Mouse (Mus musculus) MEL (cell line): ENCODE measurements around the gene Retreg1. TPM values are rescaled to one million over a fixed set of nuclear protein-coding genes. Genes with fewer than 3 reads are reported as not detected.

Experiments
- DNase-seq: peaks from one replicate; pipeline ENCODE4 v3.0.0; 2011; ENCODE audit warnings: low read depth, low spot score
- H3K27ac ChIP-seq: 2 replicates; pipeline ENCODE4 v1.5.1; 2012; ENCODE audit warnings: low read depth, mild to moderate bottlenecking, control low read depth, low read length, moderate library complexity; ENCODE audit not compliant: control insufficient read depth
- H3K27me3 ChIP-seq, 2 experiments: fragments of 150-350 bp in 1 of 2; sonication (generic) in 1 of 2; 2 replicates each; pipeline ENCODE4 v1.6.1; 2012; ENCODE audit warnings: low read length in 2 of 2, mild to moderate bottlenecking in 2 of 2, improper control_type of control experiment in 1 of 2, moderate library complexity in 1 of 2; ENCODE audit not compliant: insufficient read depth in 2 of 2, control insufficient read depth in 1 of 2
- H3K36me3 ChIP-seq, 2 experiments: 2 replicates each; pipeline ENCODE4 v1.6.1; 2012 to 2014; ENCODE audit warnings: low read length in 2 of 2, improper control_type of control experiment in 1 of 2, inconsistent platforms in 1 of 2, mild to moderate bottlenecking in 1 of 2; ENCODE audit not compliant: insufficient read depth in 2 of 2, control insufficient read depth in 1 of 2
- H3K4me1 ChIP-seq, 2 experiments: fragments of 150-350 bp in 1 of 2; sonication (generic) in 1 of 2; 2 replicates each; pipeline ENCODE4 v1.6.1; 2012; ENCODE audit warnings: low read length in 2 of 2, improper control_type of control experiment in 1 of 2, mild to moderate bottlenecking in 1 of 2; ENCODE audit not compliant: insufficient read depth in 2 of 2, control insufficient read depth in 1 of 2
- H3K4me3 ChIP-seq, 2 experiments: fragments of 150-350 bp in 1 of 2; sonication (generic) in 1 of 2; 2 replicates each; pipeline ENCODE4 v1.5.1; 2012; ENCODE audit warnings: low read depth in 2 of 2, low read length in 2 of 2, mild to moderate bottlenecking in 2 of 2, moderate library complexity in 2 of 2, control low read depth in 1 of 2, improper control_type of control experiment in 1 of 2; ENCODE audit not compliant: control insufficient read depth in 1 of 2, insufficient read depth in 1 of 2
- H3K79me2 ChIP-seq: 2 replicates; pipeline ENCODE4 v1.6.1; 2012; ENCODE audit warnings: mild to moderate bottlenecking, low read length, moderate library complexity; ENCODE audit not compliant: control insufficient read depth, poor library complexity, insufficient read depth
- H3K9ac ChIP-seq: 2 replicates; pipeline ENCODE4 v1.6.1; 2012; ENCODE audit warnings: low read depth, mild to moderate bottlenecking, control low read depth, low read length, moderate library complexity; ENCODE audit not compliant: control insufficient read depth, poor library complexity, severe bottlenecking
- H3K9me3 ChIP-seq: fragments of 150-350 bp; sonication (generic); replicated peaks from 2 replicates; pipeline ENCODE4 v1.6.1; 2012; ENCODE audit warnings: mild to moderate bottlenecking, low read length, improper control_type of control experiment, moderate library complexity; ENCODE audit not compliant: insufficient read depth
- CHD2 ChIP-seq: IDR thresholded peaks from 2 replicates; pipeline ENCODE4 v1.6.1; 2011; ENCODE audit warnings: low read length, improper control_type of control experiment
- CTCF ChIP-seq, 3 experiments: IDR thresholded peaks in 2 of 3; conservative IDR thresholded peaks in 1 of 3; 2 replicates each; pipeline ENCODE4 v1.5.1; 2011 to 2012; ENCODE audit warnings: low read length in 3 of 3, low read depth in 2 of 3, mild to moderate bottlenecking in 2 of 3, improper control_type of control experiment in 1 of 3, inconsistent platforms in 1 of 3, mixed read lengths in 1 of 3, moderate library complexity in 1 of 3; ENCODE audit not compliant: control insufficient read depth in 1 of 3, insufficient read depth in 1 of 3, poor library complexity in 1 of 3, severe bottlenecking in 1 of 3
- E2F4 ChIP-seq: IDR thresholded peaks from 2 replicates; pipeline ENCODE4 v1.6.1; 2011; ENCODE audit warnings: low read depth, low read length, improper control_type of control experiment, borderline replicate concordance
- ELF1 ChIP-seq: IDR thresholded peaks from 2 replicates; pipeline ENCODE4 v1.6.1; 2014; ENCODE audit warnings: low read depth, mild to moderate bottlenecking, inconsistent platforms, low read length, improper control_type of control experiment, moderate library complexity
- EP300 ChIP-seq, 2 experiments: IDR thresholded peaks; 2 replicates each; pipeline ENCODE4 v1.6.1; 2011; ENCODE audit warnings: improper control_type of control experiment in 2 of 2, low read length in 2 of 2, low read depth in 1 of 2, mild to moderate bottlenecking in 1 of 2
- ETS1 ChIP-seq: IDR thresholded peaks from 2 replicates; pipeline ENCODE4 v1.6.1; 2012; ENCODE audit warnings: low read depth, mild to moderate bottlenecking, inconsistent platforms, low read length, improper control_type of control experiment, moderate library complexity
- HCFC1 ChIP-seq: IDR thresholded peaks from 2 replicates; pipeline ENCODE4 v1.6.1; 2012; ENCODE audit warnings: low read depth, mild to moderate bottlenecking, inconsistent platforms, low read length, improper control_type of control experiment, moderate library complexity
- JUND ChIP-seq: IDR thresholded peaks from 2 replicates; pipeline ENCODE4 v1.6.1; 2011; ENCODE audit warnings: low read depth, mild to moderate bottlenecking, improper control_type of control experiment, low read length
- MYB ChIP-seq: IDR thresholded peaks from 2 replicates; pipeline ENCODE4 v1.6.1; 2011; ENCODE audit warnings: mild to moderate bottlenecking, low read depth, low read length, improper control_type of control experiment
- NELFE ChIP-seq: IDR thresholded peaks from 2 replicates; pipeline ENCODE4 v1.6.1; 2011; ENCODE audit warnings: low read depth, low read length, improper control_type of control experiment
- POLR2A ChIP-seq, 2 experiments: IDR thresholded peaks; 2 replicates each; pipeline ENCODE4 v1.6.1; 2011 to 2012; ENCODE audit warnings: low read length in 2 of 2, mild to moderate bottlenecking in 2 of 2, control low read depth in 1 of 2, improper control_type of control experiment in 1 of 2, low read depth in 1 of 2, moderate library complexity in 1 of 2; ENCODE audit not compliant: control insufficient read depth in 1 of 2, insufficient read depth in 1 of 2, poor library complexity in 1 of 2
- ZKSCAN1 ChIP-seq: IDR thresholded peaks from 2 replicates; pipeline ENCODE4 v1.6.1; 2012; ENCODE audit warnings: low read depth, mild to moderate bottlenecking, inconsistent platforms, low read length, improper control_type of control experiment, moderate library complexity
- ZMIZ1 ChIP-seq: IDR thresholded peaks from 2 replicates; pipeline ENCODE4 v1.6.1; 2012; ENCODE audit warnings: low read depth, mild to moderate bottlenecking, inconsistent platforms, low read length, improper control_type of control experiment, moderate library complexity
- polyA plus RNA-seq, 2 experiments: library from polyadenylated mRNA; stranded (reverse) in 1 of 2; unstranded in 1 of 2; fragments of >175 nt in 1 of 2; fragments of >200 nt in 1 of 2; gene quantifications; 2 replicates each; pipeline versions ENCODE4 v1.2.1 to v1.2.4; 2012; ENCODE audit warnings: low replicate concordance in 2 of 2, low read depth in 1 of 2; ENCODE audit not compliant: insufficient read length in 2 of 2, insufficient read depth in 1 of 2, missing spikeins in 1 of 2
- total RNA-seq: library from RNA; depleted of rRNA; stranded (reverse); fragments of 300-350 nt; gene quantifications from 2 replicates; pipeline ENCODE4 v1.2.3, GENCODE M21; 2012

Gene Retreg1
- total and polyA plus RNA-seq, 3 experiments: 3.1 to 7.6 TPM; not detected in 1

DNA sequence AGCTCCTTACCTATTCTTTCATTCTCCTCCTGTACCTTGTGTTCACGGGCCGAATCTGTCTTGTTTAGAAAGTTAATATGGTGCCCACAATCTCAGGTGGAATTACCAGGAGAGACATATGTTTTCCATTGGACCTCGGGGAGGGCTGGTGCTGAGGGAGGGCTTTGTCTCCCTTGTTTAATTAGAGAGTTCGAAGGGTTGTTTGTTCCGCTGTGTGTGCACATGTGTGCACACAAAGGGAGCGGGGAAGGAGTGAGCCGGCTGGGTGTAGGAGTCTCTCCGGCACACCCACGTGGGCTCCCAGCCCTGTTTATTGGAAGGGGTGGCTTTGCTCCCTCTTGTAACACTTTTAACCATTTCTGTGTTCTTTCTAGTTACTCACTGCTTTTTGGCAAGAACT, 29.1 kb downstream of the Retreg1 start:
- no peaks in the 10 kb centered on the region for H3K36me3 ChIP-seq
- H3K4me1 ChIP-seq: no peaks in the 10 kb centered on the region
- no peak overlapping the region for H3K4me3 ChIP-seq
- H3K79me2 ChIP-seq: no peaks in the 10 kb centered on the region
- no peak overlapping the region for H3K9ac ChIP-seq
- H3K27ac ChIP-seq: no peak overlapping the region
- no peaks in the 10 kb centered on the region for H3K9me3 ChIP-seq
- DNase-seq: no peak
- H3K27me3 ChIP-seq: no peaks in the 10 kb centered on the region
- no peak for TF ChIP-seq NELFE
- no peak for TF ChIP-seq ELF1
- TF ChIP-seq ZMIZ1: no peak
- TF ChIP-seq HCFC1: no peak
- TF ChIP-seq JUND: no peak
- TF ChIP-seq ETS1: no peak
- no peak for TF ChIP-seq CTCF (IDR thresholded peaks at IDR 0.05 in 2 of 3, conservative IDR thresholded peaks at IDR 0.05 in 1 of 3; ENCODE audit: control insufficient read depth in 1 of 3, insufficient read depth in 1 of 3, low read depth in 2 of 3, low read length in 3 of 3, poor library complexity in 1 of 3, severe bottlenecking in 1 of 3)

DNA sequence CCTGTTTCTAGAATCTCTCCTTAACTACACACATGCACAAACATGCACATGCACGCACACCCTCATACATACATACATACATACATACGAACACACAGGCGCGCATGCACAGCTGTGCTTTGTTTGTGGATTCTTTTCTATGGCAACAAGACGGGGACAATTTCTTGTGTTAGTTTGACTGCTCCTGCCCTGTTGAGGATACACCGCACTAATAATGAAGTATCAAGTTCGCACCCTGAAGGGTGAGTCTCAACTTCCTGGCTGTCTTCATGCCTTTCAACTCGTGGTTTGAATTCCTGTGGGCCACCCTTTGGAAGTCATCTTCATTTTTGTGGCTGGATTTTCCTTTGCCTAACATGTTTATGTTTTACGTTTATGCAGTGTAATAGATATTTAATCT, 29.7 kb downstream of the Retreg1 start:
- Histone ChIP-seq H3K36me3 (no peaks in the 10 kb centered on the region), H3K27me3 (no peaks in the 10 kb centered on the region), H3K27ac (no peak overlapping the region), H3K4me1 (no peaks in the 10 kb centered on the region), H3K9me3 (no peaks in the 10 kb centered on the region), H3K79me2 (no peaks in the 10 kb centered on the region), H3K4me3 (no peak overlapping the region), H3K9ac (no peak overlapping the region)
- TF ChIP-seq EP300 (IDR thresholded peaks at IDR 0.05; ENCODE audit: low read depth in 1 of 2, low read length in 2 of 2): no peak
- no peak for TF ChIP-seq ZKSCAN1
- no peak for DNase-seq

DNA sequence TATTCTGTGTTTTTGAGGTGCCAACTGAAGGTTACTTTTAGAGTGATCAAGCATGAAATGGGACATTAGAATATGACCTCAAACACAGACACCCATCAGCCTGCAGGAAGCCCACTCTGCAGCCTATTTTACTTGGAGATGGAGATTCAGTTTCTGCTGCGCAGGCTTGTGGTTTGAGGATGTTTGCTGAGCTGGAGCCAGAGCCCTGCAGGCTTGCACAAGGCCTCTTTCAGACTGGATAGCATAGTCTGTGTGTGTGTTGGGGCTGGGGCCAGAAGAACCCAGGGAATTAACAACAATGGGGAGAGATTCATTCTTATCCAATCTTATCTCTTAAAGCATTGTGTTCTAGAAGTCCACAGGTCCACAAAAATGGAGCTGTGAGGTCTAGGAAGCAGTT, 30.6 kb downstream of the Retreg1 start:
- no peaks in the 10 kb centered on the region for H3K9me3 ChIP-seq
- no peak for TF ChIP-seq POLR2A (IDR thresholded peaks at IDR 0.05; ENCODE audit: control insufficient read depth in 1 of 2, insufficient read depth in 1 of 2, low read depth in 1 of 2, low read length in 2 of 2, poor library complexity in 1 of 2)
- no peak for TF ChIP-seq ZKSCAN1
- no peak for TF ChIP-seq E2F4
- TF ChIP-seq CHD2: no peak
- TF ChIP-seq MYB: no peak
- no peak for TF ChIP-seq ETS1
- no peak for DNase-seq
- no peaks in the 10 kb centered on the region for H3K4me1 ChIP-seq
- no peak overlapping the region for H3K9ac ChIP-seq
- H3K27ac ChIP-seq: no peak overlapping the region
- no peaks in the 10 kb centered on the region for H3K36me3 ChIP-seq
- no peak overlapping the region for H3K4me3 ChIP-seq
- H3K27me3 ChIP-seq: no peaks in the 10 kb centered on the region
- no peaks in the 10 kb centered on the region for H3K79me2 ChIP-seq
